In the genomic region with DNA sequence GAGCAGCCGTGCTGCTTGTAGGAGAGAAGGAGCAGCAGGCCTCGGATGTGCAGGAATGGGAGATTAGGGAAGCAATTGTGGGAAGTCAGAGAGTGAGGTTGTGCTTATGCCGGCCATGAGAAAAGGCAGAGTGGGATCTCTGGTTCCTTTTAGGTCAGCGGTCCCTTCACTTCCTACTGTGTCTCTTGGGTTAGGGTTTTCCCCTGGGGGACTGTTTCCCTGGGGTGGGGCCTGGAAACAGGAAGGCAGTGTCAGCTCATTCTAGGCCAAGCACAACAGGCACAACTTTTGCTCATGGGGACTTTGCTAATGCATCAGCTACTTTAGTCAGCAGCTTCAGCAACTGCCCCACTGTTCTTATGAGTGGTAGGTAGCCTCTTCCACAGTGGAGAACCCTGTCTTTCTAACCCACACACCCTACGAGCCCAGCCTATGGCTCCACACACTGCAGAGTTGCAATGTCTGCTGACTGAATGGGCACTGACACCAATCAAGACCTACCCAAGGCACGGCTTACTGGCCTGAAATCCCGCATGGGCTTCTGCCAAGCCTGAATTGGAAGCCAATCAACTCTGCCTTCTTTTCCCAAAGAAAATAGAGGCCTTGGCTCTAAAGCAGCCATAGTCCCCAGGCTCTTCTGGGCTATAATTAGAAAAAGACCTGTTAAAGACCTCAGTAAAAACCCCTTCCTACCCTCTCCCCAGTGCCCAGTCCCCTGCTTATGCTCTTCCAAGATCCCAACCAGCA, we compare ENCODE assay signal across 9 mouse cellular contexts.
A peak's percentile ranks its signal among the peaks of the same experiment; 100 is the strongest.
DNase-seq lines count a peak whose midpoint lies in the region; ATAC-seq and TF ChIP-seq lines count a peak whose summit lies in the region.
"Had no signal": no experiment of that assay in that cellular context is flagged by ENCODE, and none has a peak within 500 bp of the region (broad histone marks: within the 10 kb centered on the region; RNA-seq: fewer than 3 reads in every experiment).

No protein-coding gene starts in this region.

- 76% methylated on average over 7 of the region's 7 CpGs for WGBS in midbrain, postnatal 0 days
- 85% methylated on average over 7 of the region's 7 CpGs for WGBS in midbrain, embryonic 13.5 days
- 21% methylated on average over 7 of the region's 7 CpGs for WGBS in heart, adult 2 months
- WGBS in intestine, postnatal 0 days: 78% methylated on average over 7 of the region's 7 CpGs

- H3K36me3 ChIP-seq in midbrain, postnatal 0 days (ENCODE audit: insufficient read depth, low read length): no peaks in the 10 kb centered on the region
- H3K36me3 ChIP-seq in midbrain, embryonic 13.5 days: no peaks in the 10 kb centered on the region
- peaks cover 9% of the 10 kb centered on the region; the same call in 1 of the 2 replicates for H3K36me3 ChIP-seq in heart, adult 2 months (ENCODE audit: control insufficient read depth, insufficient read depth, low read length)
- H3K36me3 ChIP-seq in intestine, postnatal 0 days (ENCODE audit: control insufficient read depth, insufficient read depth): no peaks in the 10 kb centered on the region

- H3K9me3 ChIP-seq in midbrain, postnatal 0 days (ENCODE audit: low read length): no peaks in the 10 kb centered on the region
- H3K9me3 ChIP-seq in midbrain, embryonic 13.5 days: no peaks in the 10 kb centered on the region
- no peaks in the 10 kb centered on the region for H3K9me3 ChIP-seq in intestine, postnatal 0 days (ENCODE audit: control insufficient read depth)

- no peaks in the 10 kb centered on the region for H3K4me1 ChIP-seq in midbrain, postnatal 0 days (ENCODE audit: insufficient read depth, low read length)
- no peaks in the 10 kb centered on the region for H3K4me1 ChIP-seq in midbrain, embryonic 13.5 days (replicated peaks)
- H3K4me1 ChIP-seq in heart, adult 2 months (ENCODE audit: control insufficient read depth, insufficient read depth, low read length): peaks cover 27% of the 10 kb centered on the region
- no peaks in the 10 kb centered on the region for H3K4me1 ChIP-seq in intestine, postnatal 0 days (replicated peaks; ENCODE audit: control insufficient read depth, insufficient read depth, low read length)

- no peak overlapping the region for H3K27ac ChIP-seq in midbrain, postnatal 0 days (ENCODE audit: low read depth, low read length)
- no peak overlapping the region for H3K27ac ChIP-seq in midbrain, embryonic 13.5 days
- peak overlapping the region; percentile 87 for H3K27ac ChIP-seq in heart, adult 2 months
- H3K27ac ChIP-seq in intestine, postnatal 0 days (ENCODE audit: low read depth, low read length): no peak overlapping the region

- TF ChIP-seq CTCF in midbrain, postnatal 0 days (IDR thresholded peaks at IDR 0.05): no peak
- TF ChIP-seq CTCF in heart, adult 2 months (IDR thresholded peaks at IDR 0.05): no peak
- no peak for TF ChIP-seq CTCF in intestine, postnatal 0 days (IDR thresholded peaks at IDR 0.05; ENCODE audit: low read depth)

- no peak overlapping the region for H3K4me2 ChIP-seq in midbrain, postnatal 0 days (ENCODE audit: low read depth, low read length, poor library complexity, severe bottlenecking)
- no peak overlapping the region for H3K4me2 ChIP-seq in midbrain, embryonic 13.5 days (replicated peaks)
- H3K4me2 ChIP-seq in intestine, postnatal 0 days (replicated peaks; ENCODE audit: low read depth): no peak overlapping the region
- H3K4me2 ChIP-seq: lung, embryonic 14.5 days had no signal

- no peak for TF ChIP-seq POLR2A in heart, adult 2 months (IDR thresholded peaks at IDR 0.05; ENCODE audit: insufficient read depth, low read depth, low read length)

- H3K4me3 ChIP-seq in midbrain, postnatal 0 days (ENCODE audit: low read depth, low read length): no peak overlapping the region
- no peak overlapping the region for H3K4me3 ChIP-seq in midbrain, embryonic 13.5 days (replicated peaks)
- no peak overlapping the region for H3K4me3 ChIP-seq in heart, adult 2 months
- H3K4me3 ChIP-seq in intestine, postnatal 0 days (ENCODE audit: low read depth, low read length): no peak overlapping the region

- peak; percentile 6; the same call in 1 of the 2 replicates for TF ChIP-seq EP300 in heart, adult 2 months (IDR thresholded peaks at IDR 0.05; ENCODE audit: insufficient read depth, low read depth, low read length)

- H3K27me3 ChIP-seq in midbrain, postnatal 0 days (ENCODE audit: insufficient read depth, low read length): no peaks in the 10 kb centered on the region
- H3K27me3 ChIP-seq in midbrain, embryonic 13.5 days: no peaks in the 10 kb centered on the region
- H3K27me3 ChIP-seq in heart, adult 2 months (ENCODE audit: control insufficient read depth, insufficient read depth, low read length): no peaks in the 10 kb centered on the region
- H3K27me3 ChIP-seq in intestine, postnatal 0 days (replicated peaks; ENCODE audit: control insufficient read depth, insufficient read depth, low read length): no peaks in the 10 kb centered on the region

- H3K79me2 ChIP-seq in heart, adult 2 months (replicated peaks; ENCODE audit: control insufficient read depth, insufficient read depth, low read length): no peaks in the 10 kb centered on the region

- peak; percentile 16; the same call in 1 of the 2 replicates for ATAC-seq in midbrain, postnatal 0 days (ENCODE audit: low FRiP score)
- no peak for ATAC-seq in midbrain, embryonic 13.5 days
- no peak for ATAC-seq in intestine, postnatal 0 days

- intact Hi-C loops in heart, adult 2 months (cut with DNase I): loop anchor here (2.0 kb wide), 2 partner anchors 27 to 57 kb away; no protein-coding TSS in a partner anchor

- peak; percentile 53 for DNase-seq in adrenal gland, adult 2 months
- DNase-seq in adrenal gland, postnatal 4 days (ENCODE audit: low spot score in 2 of 2): no peak
- peak; percentile 72 for DNase-seq in midbrain, postnatal 0 days (ENCODE audit: low spot score)
- DNase-seq in heart, adult 2 months: peak; percentile 74 to 82
- peak; percentile 50 to 62 for DNase-seq in layer of hippocampus, postnatal 14 days (ENCODE audit: low spot score in 2 of 2)
- no peak for DNase-seq in liver
- DNase-seq: lung, embryonic 14.5 days had no signal

- H3K9ac ChIP-seq in midbrain, postnatal 0 days (replicated peaks; ENCODE audit: low read length, poor library complexity, severe bottlenecking): no peak overlapping the region
- no peak overlapping the region for H3K9ac ChIP-seq in midbrain, embryonic 13.5 days (replicated peaks)
- no peak overlapping the region for H3K9ac ChIP-seq in heart, adult 2 months (ENCODE audit: low read depth, low read length)
- H3K9ac ChIP-seq in intestine, postnatal 0 days (ENCODE audit: low read depth, low read length): no peak overlapping the region
- H3K9ac ChIP-seq: lung, embryonic 14.5 days had no signal

Comparison
In these comparisons a context has a peak if more than half of its experiments do, and no peak if none do; other contexts are left out.
1. DNase-seq: peak in adrenal gland, adult 2 months (single experiment), midbrain, postnatal 0 days (single experiment), heart, adult 2 months (2 of 2) and layer of hippocampus, postnatal 14 days (2 of 2); none in adrenal gland, postnatal 4 days (0 of 2) and liver (single experiment).